Comparison of ENCODE assay signal across 21 mouse cellular contexts in genomic region chr8:83090446-83090845, GRCm38 (mm10).
"Had no signal": no experiment of that assay in that cellular context is flagged by ENCODE, and none has a peak within 500 bp of the region (broad histone marks: within the 10 kb centered on the region; RNA-seq: fewer than 3 reads in every experiment).

No protein-coding gene starts in this region.

- H3K27ac ChIP-seq: heart, embryonic 10.5 days; hindbrain, embryonic 10.5 days; hindbrain, embryonic 12.5 days; hindbrain, embryonic 14.5 days; intestine, embryonic 15.5 days; limb, embryonic 13.5 days; limb, embryonic 15.5 days; liver, embryonic 12.5 days had no signal

- H3K27me3 ChIP-seq: heart, embryonic 12.5 days; hindbrain, embryonic 12.5 days; intestine, embryonic 15.5 days; limb, embryonic 15.5 days; liver, embryonic 12.5 days had no signal

- H3K9me3 ChIP-seq: heart, embryonic 10.5 days; heart, embryonic 12.5 days; hindbrain, embryonic 10.5 days; hindbrain, embryonic 12.5 days; intestine, embryonic 15.5 days; limb, embryonic 13.5 days; limb, embryonic 15.5 days; liver, embryonic 12.5 days had no signal

- H3K4me1 ChIP-seq: heart, embryonic 10.5 days; heart, embryonic 12.5 days; hindbrain, embryonic 10.5 days; hindbrain, embryonic 12.5 days; intestine, embryonic 15.5 days; limb, embryonic 13.5 days; limb, embryonic 15.5 days; liver, embryonic 12.5 days had no signal

- H3K36me3 ChIP-seq: heart, embryonic 10.5 days; heart, embryonic 12.5 days; hindbrain, embryonic 10.5 days; hindbrain, embryonic 12.5 days; intestine, embryonic 15.5 days; limb, embryonic 13.5 days; limb, embryonic 15.5 days; liver, embryonic 12.5 days had no signal

- H3K4me3 ChIP-seq: heart, embryonic 10.5 days; heart, embryonic 12.5 days; hindbrain, embryonic 10.5 days; hindbrain, embryonic 12.5 days; intestine, embryonic 15.5 days; limb, embryonic 13.5 days; limb, embryonic 15.5 days; liver, embryonic 12.5 days had no signal

- DNase-seq: gastrocnemius, postnatal 10 days; gastrocnemius, postnatal 25 days; heart, adult 18-20 months; heart, postnatal 10 days; heart, postnatal 4 days; kidney, adult 18-20 months; kidney, adult 8-10 months; kidney, postnatal 10 days; kidney, postnatal 36 days; layer of hippocampus, adult 9-11 months; layer of hippocampus, postnatal 36 days; left cerebral cortex, postnatal 4 days had no signal

- H3K9ac ChIP-seq: heart, embryonic 12.5 days; hindbrain, embryonic 12.5 days; hindbrain, embryonic 14.5 days; intestine, embryonic 15.5 days; limb, embryonic 13.5 days; limb, embryonic 15.5 days; liver, embryonic 12.5 days had no signal

- H3K4me2 ChIP-seq: heart, embryonic 12.5 days; hindbrain, embryonic 12.5 days; hindbrain, embryonic 14.5 days; intestine, embryonic 15.5 days; limb, embryonic 13.5 days; limb, embryonic 15.5 days; liver, embryonic 12.5 days had no signal
